In the genomic region with DNA sequence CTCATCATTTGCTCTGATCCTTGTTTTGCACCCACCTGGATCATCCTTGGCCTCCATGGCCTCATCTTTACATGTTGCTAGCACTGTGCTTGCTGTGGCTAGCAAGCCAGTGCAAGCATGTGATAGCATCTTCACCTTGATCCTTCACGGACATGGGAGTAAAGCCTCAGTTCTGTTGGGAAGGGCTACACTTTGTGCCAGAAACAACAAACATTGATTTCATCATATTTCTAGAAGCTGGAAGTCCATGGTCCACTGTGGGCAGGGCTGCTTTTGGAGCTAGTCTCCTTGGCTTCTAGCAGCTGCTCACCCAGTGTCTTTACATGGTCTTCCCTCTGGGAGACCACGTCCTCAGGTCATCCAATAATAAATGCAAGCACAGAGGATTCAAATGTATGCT, we compare ENCODE assay signal across 22 mouse cellular contexts.
DNase-seq lines count a peak whose midpoint lies in the region; ATAC-seq and TF ChIP-seq lines count a peak whose summit lies in the region.
"Had no signal": no experiment of that assay in that cellular context is flagged by ENCODE, and none has a peak within 500 bp of the region (broad histone marks: within the 10 kb centered on the region; RNA-seq: fewer than 3 reads in every experiment).

No protein-coding gene starts in this region.

- TF ChIP-seq CTCF in kidney, adult 2 months (conservative IDR thresholded peaks at IDR 0.05; ENCODE audit: insufficient read depth, insufficient read length, low read depth, low read length) = no peak
- TF ChIP-seq CTCF in liver, adult 2 months (IDR thresholded peaks at IDR 0.05; ENCODE audit: low read depth, low read length) = no peak

- ATAC-seq in kidney, embryonic 14.5 days (ENCODE audit: low FRiP score, low TSS enrichment) = no peak
- ATAC-seq: activated CD4-positive, CD25-positive, alpha-beta regulatory T cell, adult 4 months; CD4-positive, CD25-positive, alpha-beta regulatory T cell, adult 4 months; Patski had no signal

- no peak overlapping the region for H3K4me2 ChIP-seq in kidney, embryonic 14.5 days (replicated peaks; ENCODE audit: low read depth, low read length)

- no peak overlapping the region for H3K27ac ChIP-seq in kidney, adult 2 months (ENCODE audit: insufficient read depth, low read depth, low read length)
- H3K27ac ChIP-seq in kidney, embryonic 14.5 days (ENCODE audit: low read depth, low read length) = no peak overlapping the region
- H3K27ac ChIP-seq in liver, adult 2 months (replicated peaks; ENCODE audit: insufficient read depth, low read depth, low read length) = peak overlapping the region; percentile 79
- no peak overlapping the region for H3K27ac ChIP-seq in midbrain, embryonic 10.5 days (replicated peaks)

- 80% methylated on average over 2 of the region's 2 CpGs for WGBS in kidney, adult 2 months
- 78% methylated on average over 2 of the region's 2 CpGs for WGBS in kidney, embryonic 14.5 days
- WGBS in liver, adult 2 months = 31% methylated on average over 2 of the region's 2 CpGs
- 89% methylated on average over 2 of the region's 2 CpGs for WGBS in midbrain, embryonic 10.5 days

- no peaks in the 10 kb centered on the region for H3K9me3 ChIP-seq in kidney, embryonic 14.5 days (ENCODE audit: control insufficient read depth, low read length)
- no peaks in the 10 kb centered on the region for H3K9me3 ChIP-seq in midbrain, embryonic 10.5 days (replicated peaks)

- peak; percentile 23 for DNase-seq in kidney, adult 2 months
- peak; percentile 92 for DNase-seq in liver, adult 2 months (ENCODE audit: extremely low read depth, low read depth, low spot score)
- DNase-seq in liver = no peak
- DNase-seq in fat pad, adult 2 months (ENCODE audit: extremely low read depth, low read depth, low spot score) = peak; percentile 57
- peak; percentile 54 for DNase-seq in gonadal fat pad, adult 2 months (ENCODE audit: low read depth)
- DNase-seq in cerebellum, postnatal 36 days = no peak
- no peak for DNase-seq in midbrain, embryonic 10.5 days (ENCODE audit: low spot score)
- DNase-seq: adrenal gland, adult 2 months; adrenal gland, adult 8-10 months; adrenal gland, postnatal 10 days; adrenal gland, postnatal 14 days; adrenal gland, postnatal 25 days; adrenal gland, postnatal 36 days; B cell, adult 2 months; cerebellum, adult 11 months; cerebellum, adult 11-12 months had no signal

- no peak overlapping the region for H3K9ac ChIP-seq in kidney, embryonic 14.5 days (ENCODE audit: low read depth, low read length)
- H3K9ac ChIP-seq in liver, adult 2 months (ENCODE audit: low read depth, low read length) = no peak overlapping the region

- TF ChIP-seq POLR2A in kidney, adult 2 months (IDR thresholded peaks at IDR 0.05; ENCODE audit: low read depth, low read length) = no peak
- TF ChIP-seq POLR2A in liver, adult 2 months (IDR thresholded peaks at IDR 0.05; ENCODE audit: extremely low read depth, insufficient read depth, low read length) = no peak

- H3K36me3 ChIP-seq in kidney, adult 2 months (ENCODE audit: control insufficient read depth, insufficient read depth, low read length) = no peaks in the 10 kb centered on the region
- H3K36me3 ChIP-seq in kidney, embryonic 14.5 days (ENCODE audit: control insufficient read depth, insufficient read depth, low read length) = no peaks in the 10 kb centered on the region
- H3K36me3 ChIP-seq in liver, adult 2 months (ENCODE audit: control insufficient read depth, insufficient read depth, low read length) = no peaks in the 10 kb centered on the region
- H3K36me3 ChIP-seq in midbrain, embryonic 10.5 days = no peaks in the 10 kb centered on the region
- H3K36me3 ChIP-seq: G1E had no signal

- H3K4me1 ChIP-seq in kidney, adult 2 months (ENCODE audit: control insufficient read depth, insufficient read depth, low read length) = no peaks in the 10 kb centered on the region
- H3K4me1 ChIP-seq in kidney, embryonic 14.5 days (ENCODE audit: control insufficient read depth, insufficient read depth, low read length) = no peaks in the 10 kb centered on the region
- H3K4me1 ChIP-seq in liver, adult 2 months (ENCODE audit: control insufficient read depth, insufficient read depth, low read length) = peaks cover 9% of the 10 kb centered on the region
- H3K4me1 ChIP-seq in midbrain, embryonic 10.5 days = peaks cover 16% of the 10 kb centered on the region

- H3K4me3 ChIP-seq in kidney, adult 2 months (ENCODE audit: insufficient read depth, low read depth, low read length) = no peak overlapping the region
- H3K4me3 ChIP-seq in kidney, embryonic 14.5 days (ENCODE audit: low read length) = no peak overlapping the region
- no peak overlapping the region for H3K4me3 ChIP-seq in liver, adult 2 months (ENCODE audit: insufficient read depth, low read depth, low read length)
- H3K4me3 ChIP-seq in midbrain, embryonic 10.5 days = no peak overlapping the region

- no peaks in the 10 kb centered on the region for H3K27me3 ChIP-seq in kidney, adult 2 months (replicated peaks; ENCODE audit: control insufficient read depth, insufficient read depth, low read length)
- no peaks in the 10 kb centered on the region for H3K27me3 ChIP-seq in kidney, embryonic 14.5 days (ENCODE audit: control insufficient read depth, insufficient read depth, low read length)
- no peaks in the 10 kb centered on the region for H3K27me3 ChIP-seq in liver, adult 2 months (ENCODE audit: control insufficient read depth, insufficient read depth, low read length)
- H3K27me3 ChIP-seq in midbrain, embryonic 10.5 days (ENCODE audit: low read depth, poor library complexity, severe bottlenecking) = no peaks in the 10 kb centered on the region
- H3K27me3 ChIP-seq: CH12.LX had no signal

- H3K79me2 ChIP-seq in liver, adult 2 months (ENCODE audit: control insufficient read depth, insufficient read depth, low read length) = no peaks in the 10 kb centered on the region

Comparison
In these comparisons a context has a peak if more than half of its experiments do, and no peak if none do; other contexts are left out.
1. DNase-seq: peak in kidney, adult 2 months (single experiment), liver, adult 2 months (single experiment), fat pad, adult 2 months (single experiment) and gonadal fat pad, adult 2 months (single experiment); none in liver (single experiment), cerebellum, postnatal 36 days (0 of 2) and midbrain, embryonic 10.5 days (single experiment).